Comparison of ENCODE assay signal across 9 mouse cellular contexts in genomic region chrX:166803246-166803645, GRCm38 (mm10).
DNase-seq lines count a peak whose midpoint lies in the region; ATAC-seq and TF ChIP-seq lines count a peak whose summit lies in the region.
"Had no signal": no experiment of that assay in that cellular context is flagged by ENCODE, and none has a peak within 500 bp of the region (broad histone marks: within the 10 kb centered on the region; RNA-seq: fewer than 3 reads in every experiment).

No protein-coding gene starts in this region.

- H3K4me2 ChIP-seq in midbrain, embryonic 13.5 days (replicated peaks): no peak overlapping the region
- H3K4me2 ChIP-seq in kidney, embryonic 15.5 days: no peak overlapping the region

- peaks cover 25% of the 10 kb centered on the region; the same call in 1 of the 2 replicates for H3K4me1 ChIP-seq in midbrain, embryonic 13.5 days (replicated peaks)
- H3K4me1 ChIP-seq in kidney, embryonic 15.5 days: no peaks in the 10 kb centered on the region

- no peak overlapping the region for H3K4me3 ChIP-seq in gastrocnemius, adult 2 months
- H3K4me3 ChIP-seq in midbrain, embryonic 13.5 days (replicated peaks): no peak overlapping the region
- H3K4me3 ChIP-seq in kidney, embryonic 15.5 days (replicated peaks): no peak overlapping the region

- 32% methylated on average over 6 of the region's 6 CpGs for WGBS in midbrain, embryonic 13.5 days
- 54% methylated on average over 6 of the region's 6 CpGs for WGBS in kidney, embryonic 15.5 days

- H3K9ac ChIP-seq in midbrain, embryonic 13.5 days (replicated peaks): no peak overlapping the region
- no peak overlapping the region for H3K9ac ChIP-seq in kidney, embryonic 15.5 days
- H3K9ac ChIP-seq: liver, embryonic 14.5 days had no signal

- peak; percentile 86 for ATAC-seq in midbrain, embryonic 13.5 days
- ATAC-seq in kidney, embryonic 15.5 days (replicated peaks; ENCODE audit: low FRiP score): no peak

- no peaks in the 10 kb centered on the region for H3K36me3 ChIP-seq in midbrain, embryonic 13.5 days
- H3K36me3 ChIP-seq in kidney, embryonic 15.5 days: no peaks in the 10 kb centered on the region

- no peak for TF ChIP-seq CTCF in gastrocnemius, adult 2 months (IDR thresholded peaks at IDR 0.05)

- no peaks in the 10 kb centered on the region for H3K9me3 ChIP-seq in midbrain, embryonic 13.5 days
- H3K9me3 ChIP-seq in kidney, embryonic 15.5 days (replicated peaks): no peaks in the 10 kb centered on the region

- DNase-seq in gastrocnemius, adult 2 months: peak; percentile 34
- DNase-seq in gastrocnemius, postnatal 36 days: no peak
- peak; percentile 58 to 65 for DNase-seq in cerebellum, adult 18-20 months
- peak; percentile 9 for DNase-seq in forelimb bud, embryonic 11.5 days (ENCODE audit: low read depth, low spot score)
- no peak for DNase-seq in testis, postnatal 14 days (ENCODE audit: low spot score)
- DNase-seq in lung, postnatal 36 days: no peak

- intact Hi-C loops in gastrocnemius, adult 2 months (cut with DNase I): no loop called here
- intact Hi-C loops in gastrocnemius, postnatal 36 days (cut with DNase I): no loop called here

- no peak overlapping the region for H3K27ac ChIP-seq in gastrocnemius, adult 2 months
- peak overlapping the region; percentile 75 for H3K27ac ChIP-seq in midbrain, embryonic 13.5 days
- H3K27ac ChIP-seq in kidney, embryonic 15.5 days: no peak overlapping the region
- H3K27ac ChIP-seq: liver, embryonic 14.5 days had no signal

- peaks cover 31% of the 10 kb centered on the region for H3K27me3 ChIP-seq in midbrain, embryonic 13.5 days
- peaks cover 24% of the 10 kb centered on the region for H3K27me3 ChIP-seq in kidney, embryonic 15.5 days

Comparison
In these comparisons a context has a peak if more than half of its experiments do, and no peak if none do; other contexts are left out.
1. DNase-seq: peak in gastrocnemius, adult 2 months (single experiment), cerebellum, adult 18-20 months (2 of 2) and forelimb bud, embryonic 11.5 days (single experiment); none in gastrocnemius, postnatal 36 days (0 of 2), testis, postnatal 14 days (single experiment) and lung, postnatal 36 days (single experiment).